Mouse (Mus musculus) erythroblast, embryonic 14.5 days (primary cell): Measurements from ENCODE around the gene Gm36028. TPM values are rescaled to one million over a fixed set of nuclear protein-coding genes. Genes with fewer than 3 reads are reported as not detected.

ENCODE experiments used
- H3K27me3 ChIP-seq: 2 replicates; pipeline ENCODE4 v1.6.1; 2012; ENCODE audit warnings: inconsistent platforms; ENCODE audit not compliant: control insufficient read depth
- H3K36me3 ChIP-seq: 2 replicates; pipeline ENCODE4 v1.6.1; 2012; ENCODE audit warnings: mild to moderate bottlenecking, inconsistent platforms; ENCODE audit not compliant: control insufficient read depth
- H3K4me1 ChIP-seq: 2 replicates; pipeline ENCODE4 v1.6.1; 2012; ENCODE audit warnings: inconsistent platforms; ENCODE audit not compliant: control insufficient read depth
- H3K4me3 ChIP-seq: replicated peaks from 2 replicates; pipeline ENCODE3; 2012; ENCODE audit warnings: moderate library complexity, mild to moderate bottlenecking, inconsistent platforms
- H3K9me3 ChIP-seq: 2 replicates; pipeline ENCODE4 v1.6.1; 2012; ENCODE audit warnings: low read length, inconsistent platforms, mixed read lengths; ENCODE audit not compliant: control insufficient read depth
- GATA1 ChIP-seq: IDR thresholded peaks from 2 replicates; pipeline ENCODE4 v1.6.1; 2012; ENCODE audit warnings: low read length, inconsistent platforms, mixed read lengths
- TAL1 ChIP-seq: IDR thresholded peaks from 3 replicates; pipeline ENCODE4 v1.6.1; 2012; ENCODE audit warnings: low read length, inconsistent platforms, mixed read lengths
- polyA plus RNA-seq: library from polyadenylated mRNA; stranded (reverse); fragments of >175 nt; gene quantifications from 2 replicates; pipeline ENCODE4 v1.2.3, GENCODE M21; 2012

Gene Gm36028
- polyA plus RNA-seq, 1 experiment: not detected

DNA sequence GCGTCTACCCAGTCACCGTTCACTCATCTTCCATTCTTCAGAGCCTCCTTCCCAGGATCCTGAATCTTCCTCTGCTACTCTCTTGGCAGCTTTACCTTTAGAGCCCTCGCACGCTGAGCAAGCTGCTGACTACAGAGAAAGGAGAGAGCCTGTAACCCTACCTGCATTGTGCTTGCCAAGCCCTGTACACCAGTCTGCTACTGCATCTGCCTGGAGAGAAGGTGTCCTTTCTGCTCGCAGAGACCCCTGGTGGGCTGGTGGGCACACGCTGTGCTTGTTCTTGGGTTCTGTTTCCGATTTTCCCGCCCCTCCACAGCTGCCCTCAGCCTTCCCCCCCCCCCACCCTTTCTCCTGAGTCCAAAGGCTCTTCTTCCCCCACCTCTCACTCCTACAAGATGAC is 53.7 kb downstream of the Gm36028 start:
- H3K9me3 ChIP-seq: no peaks in the 10 kb centered on the region; the same call in 1 of the 2 replicates
- no peak for TF ChIP-seq TAL1
- no peak for TF ChIP-seq GATA1
- no peaks in the 10 kb centered on the region for H3K4me1 ChIP-seq
- H3K36me3 ChIP-seq: no peaks in the 10 kb centered on the region
- H3K4me3 ChIP-seq: no peak overlapping the region
- no peaks in the 10 kb centered on the region for H3K27me3 ChIP-seq

DNA sequence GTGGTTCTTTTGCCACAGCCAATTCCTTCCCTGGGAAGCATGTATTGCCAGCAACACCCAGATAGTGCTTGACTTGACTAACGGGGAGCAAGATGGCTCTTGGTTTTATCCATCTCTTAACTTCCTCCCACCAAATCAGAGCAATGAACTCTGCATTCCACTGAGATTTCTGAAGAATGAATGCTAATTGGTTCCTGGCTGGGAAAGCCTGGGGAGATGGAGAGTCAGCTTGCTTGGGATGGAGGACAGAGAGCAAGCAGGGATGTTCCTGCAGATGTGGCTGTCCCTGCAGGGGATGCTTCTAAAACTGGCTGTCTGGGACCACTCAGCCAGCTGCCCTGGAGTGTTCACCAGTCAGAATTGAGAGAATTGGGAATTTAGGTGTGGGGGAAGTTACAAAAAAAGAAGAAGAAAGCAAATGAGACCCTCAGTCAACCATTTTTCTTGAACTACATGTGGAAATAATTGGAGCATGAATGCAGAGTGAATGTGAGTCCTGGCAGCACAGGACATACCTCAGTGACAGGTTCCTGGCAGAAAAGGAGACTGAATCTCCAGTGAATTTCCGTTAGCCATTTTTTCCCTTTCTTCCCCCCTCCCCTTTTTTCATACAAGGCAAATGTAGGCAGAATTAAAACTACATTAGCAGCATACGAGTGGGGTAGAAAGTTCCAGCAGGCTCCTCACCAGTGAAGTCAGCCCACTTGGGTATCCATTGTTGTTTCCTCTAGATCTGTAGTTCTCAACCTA is 55.0 kb downstream of the Gm36028 start:
- no peaks in the 10 kb centered on the region for H3K27me3 ChIP-seq

DNA sequence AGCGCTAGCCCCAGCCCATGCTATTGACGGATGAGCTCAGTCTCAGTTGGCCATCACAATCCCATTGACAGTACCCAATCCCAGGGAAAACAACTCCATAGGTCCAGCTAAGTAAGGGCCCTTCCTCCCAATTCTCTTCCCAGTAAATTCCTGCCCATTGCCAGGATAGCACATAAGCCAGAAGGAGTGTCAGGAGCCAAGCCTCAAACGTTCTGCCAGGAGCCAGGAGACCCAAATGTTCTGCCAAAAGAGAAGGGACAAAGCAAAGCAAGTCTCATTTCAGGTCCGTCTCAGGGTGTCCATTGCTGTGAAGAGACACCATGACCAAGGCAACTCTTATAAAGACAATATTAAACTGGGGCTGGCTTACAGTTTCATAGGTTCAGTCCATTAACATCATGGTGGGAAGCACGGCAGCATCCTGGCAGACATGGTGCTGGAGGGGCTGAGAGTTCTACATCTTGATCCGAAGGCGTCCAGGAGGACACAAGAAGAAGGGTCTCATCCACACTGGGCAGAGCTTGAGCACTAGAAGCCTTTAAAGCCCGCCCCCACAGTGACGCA is 57.5 kb downstream of the Gm36028 start:
- no peaks in the 10 kb centered on the region for H3K36me3 ChIP-seq
- no peak overlapping the region for H3K4me3 ChIP-seq
- no peak for TF ChIP-seq TAL1
- no peak for TF ChIP-seq GATA1
- no peaks in the 10 kb centered on the region; the same call in 1 of the 2 replicates for H3K9me3 ChIP-seq
- H3K4me1 ChIP-seq: no peaks in the 10 kb centered on the region
- no peaks in the 10 kb centered on the region for H3K27me3 ChIP-seq

More for the DNA sequence above, 55.0 kb downstream of the Gm36028 start:
- Histone ChIP-seq H3K4me1 (no peaks in the 10 kb centered on the region), H3K4me3 (no peak overlapping the region), H3K9me3 (no peaks in the 10 kb centered on the region; the same call in 1 of the 2 replicates), H3K36me3 (no peaks in the 10 kb centered on the region)
- TF ChIP-seq TAL1 (no peak), GATA1 (no peak)

DNA sequence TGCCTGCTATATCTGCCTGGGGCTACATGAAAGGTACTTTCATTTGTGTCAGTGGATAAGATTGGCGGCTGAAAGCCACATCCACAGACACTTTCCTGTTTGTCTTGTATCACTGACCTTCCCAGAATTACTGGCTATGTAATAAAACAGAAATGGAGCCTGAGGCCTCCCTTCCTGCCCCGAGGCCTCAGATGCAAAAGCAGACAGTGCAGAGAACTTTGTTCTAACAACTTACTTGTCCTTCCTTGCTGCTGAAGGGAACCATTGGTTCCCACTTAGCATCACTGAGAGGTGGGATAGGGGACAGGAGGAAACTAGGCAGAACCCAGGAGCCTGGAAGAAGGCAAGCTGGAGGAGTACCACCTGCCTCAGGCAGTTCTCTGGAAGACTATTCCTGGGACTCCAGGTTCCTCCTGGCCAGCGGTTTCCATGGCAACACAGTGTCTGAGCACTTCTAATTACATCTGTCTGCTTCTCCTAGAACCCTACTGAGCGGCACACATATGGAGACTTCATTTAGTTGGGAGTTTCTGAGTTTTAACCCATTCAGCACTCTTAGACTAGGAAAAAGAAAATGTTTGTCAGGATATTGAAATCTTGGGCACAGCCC is 58.2 kb downstream of the Gm36028 start:
- Histone ChIP-seq H3K4me1 (no peaks in the 10 kb centered on the region), H3K9me3 (no peaks in the 10 kb centered on the region; the same call in 1 of the 2 replicates), H3K4me3 (no peak overlapping the region), H3K36me3 (no peaks in the 10 kb centered on the region), H3K27me3 (no peaks in the 10 kb centered on the region)
- no peak for TF ChIP-seq GATA1
- TF ChIP-seq TAL1: no peak

DNA sequence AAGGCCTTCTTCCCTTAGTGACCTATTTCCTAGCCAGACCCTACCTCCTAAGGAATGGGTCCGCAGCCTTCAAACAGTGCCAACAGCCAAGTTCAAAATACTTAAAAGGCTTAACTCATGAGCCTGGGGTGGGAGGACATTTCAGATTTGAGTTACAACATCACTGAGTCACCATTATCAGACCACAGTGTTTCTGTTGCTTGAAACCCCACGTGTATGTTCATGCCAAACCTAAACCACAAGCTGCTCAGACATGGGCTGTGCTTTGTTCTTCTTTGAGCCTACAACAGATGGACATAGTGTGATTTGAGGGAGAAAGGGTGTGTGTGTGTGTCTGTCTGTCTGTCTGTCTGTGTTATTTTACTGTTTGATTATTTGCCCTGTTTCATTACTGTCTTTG is 59.8 kb downstream of the Gm36028 start:
- Histone ChIP-seq H3K27me3 (no peaks in the 10 kb centered on the region), H3K9me3 (no peaks in the 10 kb centered on the region; the same call in 1 of the 2 replicates), H3K4me1 (no peaks in the 10 kb centered on the region), H3K36me3 (no peaks in the 10 kb centered on the region), H3K4me3 (no peak overlapping the region)
- TF ChIP-seq GATA1 (no peak), TAL1 (no peak)

Other genes with a start within 250 kb of the Gm36028 start
- gene Ndufb4, start 206.7 kb downstream of the Gm36028 start, polyA plus RNA-seq: 8.6 and 9.5 TPM in 2 replicates
- 0.01 TPM in 1 of 2 replicates, not detected in the other for gene Fstl1, start 84.3 kb downstream of the Gm36028 start, polyA plus RNA-seq
- 0.03 and 0.06 TPM in 2 replicates for gene Lrrc58, start 7.2 kb upstream of the Gm36028 start, polyA plus RNA-seq
- not detected in 2 replicates for gene Gpr156, start 55.4 kb upstream of the Gm36028 start, polyA plus RNA-seq
- gene Gsk3b, start 227.9 kb upstream of the Gm36028 start, polyA plus RNA-seq: 0.69 and 0.74 TPM in 2 replicates